Mouse (Mus musculus): Measurements from ENCODE around the gene Gm21440. TPM values are rescaled to one million over a fixed set of nuclear protein-coding genes. Genes with fewer than 3 reads are reported as not detected.
"Not testable (repeated sequence)": the region's sequence is repeated elsewhere in the genome, so short reads cannot be mapped to it uniquely, and the experiment has no call there.

The Gm21440 gene
- not detected for total RNA-seq (2021)
- long read RNA-seq, experiment 1: 0 reads
- long read RNA-seq, experiment 2: 0 reads

- DNase-seq (ENCODE audit: low spot score in 2 of 2): not testable (repeated sequence)
Measured at GRCm38 (mm10) chrY:13252091-13252490, at the start of gene Gm21440, which contains the start of gene Gm21454. Gene Gm21440, plus strand, starts transcription at chrY:13252391. Gene Gm21454, plus strand, starts transcription at chrY:13252442.

GRCm38 (mm10) chrY:13223828-13224227 lies 28.4 kb upstream of the Gm21440 start, which contains the start of gene Gm21828:
Gene Gm21828, minus strand, starts transcription at chrY:13223928.
- DNase-seq (ENCODE audit: low spot score in 2 of 2): not testable (repeated sequence)

Other genes starting within 250 kb of the Gm21440 start
- gene Gm20807, start 209.5 kb upstream of the Gm21440 start, total RNA-seq (2021): not detected
- not detected for gene Gm21891, start 118.9 kb upstream of the Gm21440 start, total RNA-seq (2021)
- not detected for gene Gm21425, start 90.4 kb upstream of the Gm21440 start, total RNA-seq (2021)
- not detected for gene Gm21828, start 28.5 kb upstream of the Gm21440 start, total RNA-seq (2021)
- not detected for gene Gm21454, start 51 bp downstream of the Gm21440 start, total RNA-seq (2021)
- gene Gm21725, start 96.7 kb downstream of the Gm21440 start, total RNA-seq (2021): not detected
- not detected for gene Gm21866, start 213.2 kb downstream of the Gm21440 start, total RNA-seq (2021)
- gene Gm20773, start 241.6 kb downstream of the Gm21440 start, total RNA-seq (2021): not detected

All from left cerebral cortex, adult 18-20 months (tissue).